Mouse (Mus musculus) thymus, adult 2 months (tissue): ENCODE results near the gene Snap91. TPM values are rescaled to one million over a fixed set of nuclear protein-coding genes. Genes with fewer than 3 reads are reported as not detected.

Experiments
- DNase-seq: peaks from one replicate; pipeline ENCODE4 v3.0.0; 2021
- H3K27ac ChIP-seq: fragments of 200-500 bp; 2 replicates; pipeline ENCODE4 v1.5.1; 2012; ENCODE audit warnings: low read length, control low read depth; ENCODE audit not compliant: control insufficient read depth, insufficient read depth
- H3K27me3 ChIP-seq: fragments of 200-500 bp; 2 replicates; pipeline ENCODE4 v1.6.1; 2012; ENCODE audit warnings: mild to moderate bottlenecking, low read length, moderate library complexity, mixed read lengths; ENCODE audit not compliant: control insufficient read depth, insufficient read depth
- H3K36me3 ChIP-seq: fragments of 200-500 bp; 2 replicates; pipeline ENCODE4 v1.6.1; 2012; ENCODE audit warnings: mild to moderate bottlenecking, low read length, moderate library complexity; ENCODE audit not compliant: control insufficient read depth, insufficient read depth
- H3K4me1 ChIP-seq: fragments of 200-500 bp; replicated peaks from 2 replicates; pipeline ENCODE4 v1.6.1; 2012; ENCODE audit warnings: low read length; ENCODE audit not compliant: control insufficient read depth, insufficient read depth
- H3K4me3 ChIP-seq: fragments of 200-500 bp; 2 replicates; pipeline ENCODE4 v1.5.1; 2012; ENCODE audit warnings: mild to moderate bottlenecking, low read length, control low read depth, moderate library complexity; ENCODE audit not compliant: control insufficient read depth, insufficient read depth
- CTCF ChIP-seq: fragments of 200-500 bp; IDR thresholded peaks from 2 replicates; pipeline ENCODE4 v1.5.1; 2012; ENCODE audit warnings: mild to moderate bottlenecking, control low read depth, low read length, moderate library complexity, borderline replicate concordance; ENCODE audit not compliant: control insufficient read depth, poor library complexity, insufficient read depth; ENCODE audit errors: extremely low read depth
- POLR2A ChIP-seq: fragments of 200-500 bp; IDR thresholded peaks from 2 replicates; pipeline ENCODE4 v1.6.1; 2012; ENCODE audit warnings: mild to moderate bottlenecking, low read length, control low read depth, moderate library complexity; ENCODE audit not compliant: control insufficient read depth, poor library complexity, insufficient read depth; ENCODE audit errors: extremely low read depth
- WGBS: fragments of 180-500 bp; shearing (Covaris S2); methylation state at CpG from one replicate; pipeline ENCODE4 v1.1.7; 2018; 5-methylcytosine and 5-hydroxymethylcytosine counted together
- polyA plus RNA-seq: library from polyadenylated mRNA; depleted of rRNA; stranded (reverse); fragments of >200 nt; gene quantifications from 2 replicates; pipeline ENCODE4 v1.2.3, GENCODE M21; 2012

Gene Snap91
- polyA plus RNA-seq, 1 experiment: 6.0 TPM

GRCm38 (mm10) chr9:86728214-86728814 lies 152.1 kb downstream of the Snap91 start:
- H3K4me1 ChIP-seq: no peaks in the 10 kb centered on the region
- no peak for TF ChIP-seq CTCF
- no peak for TF ChIP-seq POLR2A
- no peaks in the 10 kb centered on the region for H3K27me3 ChIP-seq
- H3K27ac ChIP-seq: no peak overlapping the region
- WGBS: 88% methylated on average over 10 of the region's 10 CpGs
- no peaks in the 10 kb centered on the region for H3K36me3 ChIP-seq
- H3K4me3 ChIP-seq: no peak overlapping the region
- DNase-seq: no peak

- TF ChIP-seq CTCF: no peak
- TF ChIP-seq POLR2A: no peak
- no peak overlapping the region for H3K4me3 ChIP-seq
- H3K27me3 ChIP-seq: no peaks in the 10 kb centered on the region
- H3K27ac ChIP-seq: no peak overlapping the region
- H3K36me3 ChIP-seq: no peaks in the 10 kb centered on the region
- H3K4me1 ChIP-seq: no peaks in the 10 kb centered on the region
- WGBS: 90% methylated on average over 5 of the region's 5 CpGs
- DNase-seq: no peak
Measured at GRCm38 (mm10) chr9:86726381-86726720, 154.1 kb downstream of the Snap91 start.

- Histone ChIP-seq H3K4me3 (no peak overlapping the region), H3K27me3 (no peaks in the 10 kb centered on the region), H3K27ac (no peak overlapping the region), H3K4me1 (no peaks in the 10 kb centered on the region), H3K36me3 (no peaks in the 10 kb centered on the region)
- 73% methylated on average over 7 of the region's 7 CpGs for WGBS
- no peak for TF ChIP-seq CTCF
- no peak for DNase-seq
Measured at GRCm38 (mm10) chr9:86725604-86726380, 154.7 kb downstream of the Snap91 start.

GRCm38 (mm10) chr9:86725066-86725465 lies 155.4 kb downstream of the Snap91 start:
- no peaks in the 10 kb centered on the region for H3K36me3 ChIP-seq
- DNase-seq: no peak
- H3K4me3 ChIP-seq: no peak overlapping the region
- no peaks in the 10 kb centered on the region for H3K27me3 ChIP-seq
- no peaks in the 10 kb centered on the region for H3K4me1 ChIP-seq
- TF ChIP-seq CTCF (no peak), POLR2A (no peak)
- WGBS: 98% methylated on average over 4 of the region's 4 CpGs
- no peak overlapping the region for H3K27ac ChIP-seq

- no peak overlapping the region for H3K27ac ChIP-seq
- 71% methylated on average over 2 of the region's 2 CpGs for WGBS
- H3K4me1 ChIP-seq: no peaks in the 10 kb centered on the region
- no peak for TF ChIP-seq CTCF
- no peak for TF ChIP-seq POLR2A
- H3K36me3 ChIP-seq: no peaks in the 10 kb centered on the region
- no peak for DNase-seq
- no peak overlapping the region for H3K4me3 ChIP-seq
- H3K27me3 ChIP-seq: no peaks in the 10 kb centered on the region
Measured at GRCm38 (mm10) chr9:86720794-86721193, 159.7 kb downstream of the Snap91 start.

- WGBS: 92% methylated on average over 5 of the region's 5 CpGs
- no peak for TF ChIP-seq CTCF
- no peak for TF ChIP-seq POLR2A
- Histone ChIP-seq H3K27me3 (no peaks in the 10 kb centered on the region), H3K27ac (no peak overlapping the region), H3K4me1 (no peaks in the 10 kb centered on the region), H3K36me3 (no peaks in the 10 kb centered on the region), H3K4me3 (no peak overlapping the region)
- no peak for DNase-seq
Measured at GRCm38 (mm10) chr9:86720227-86720626, 160.2 kb downstream of the Snap91 start.

GRCm38 (mm10) chr9:86717119-86717518 lies 163.3 kb downstream of the Snap91 start:
- Histone ChIP-seq H3K36me3 (no peaks in the 10 kb centered on the region), H3K4me1 (no peaks in the 10 kb centered on the region), H3K27ac (no peak overlapping the region), H3K4me3 (no peak overlapping the region), H3K27me3 (no peaks in the 10 kb centered on the region)
- WGBS: 96% methylated on average over 5 of the region's 5 CpGs
- no peak for DNase-seq
- no peak for TF ChIP-seq CTCF
